Mouse (Mus musculus) left cerebral cortex, adult 11 months (tissue): ENCODE data around the gene Cntn4.
A peak's percentile ranks its signal among the peaks of the same experiment; 100 is the strongest.

Experiments used
- DNase-seq: peaks from one replicate; pipeline ENCODE4 v3.0.0; 2022; ENCODE audit warnings: low spot score

The Cntn4 gene

DNA sequence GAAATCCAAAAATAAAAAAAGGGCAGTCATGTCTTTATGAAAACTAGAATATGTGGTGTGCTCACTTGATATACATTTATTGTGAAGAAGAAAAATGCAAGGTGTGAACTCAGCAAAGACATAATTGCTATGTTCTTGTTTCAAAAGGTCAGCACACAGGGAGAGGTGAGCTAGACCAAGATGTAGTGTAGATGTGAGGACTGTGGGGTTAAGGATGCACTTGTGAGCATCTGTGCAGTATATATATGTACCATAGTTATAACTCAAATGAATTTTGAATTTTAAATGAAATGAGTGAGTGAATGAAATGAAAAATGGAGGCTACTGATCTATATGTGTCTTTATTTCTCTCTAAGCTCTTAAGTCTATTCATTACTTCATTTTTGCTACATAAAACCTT, 401.2 kb downstream of the Cntn4 start:
- DNase-seq = no peak

DNA sequence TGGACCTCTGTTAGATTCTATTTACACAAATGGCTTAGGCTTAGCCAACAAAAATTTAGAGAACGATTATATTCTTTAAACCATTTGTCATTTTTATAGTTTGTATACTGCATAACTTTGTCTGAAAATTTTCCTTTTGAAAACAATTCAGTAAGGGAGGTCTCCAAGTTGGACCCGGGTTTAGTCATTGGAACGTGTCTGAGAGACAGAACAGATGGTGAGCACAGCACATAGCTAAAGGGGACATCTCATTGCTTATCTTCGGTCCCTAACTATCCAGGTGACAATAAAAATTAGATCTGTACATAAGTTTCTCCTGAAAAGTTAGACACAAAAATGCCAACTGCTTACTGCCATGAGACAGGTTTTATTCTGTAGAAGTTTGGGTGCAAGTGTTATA, 420.4 kb downstream of the Cntn4 start:
- no peak for DNase-seq

DNA sequence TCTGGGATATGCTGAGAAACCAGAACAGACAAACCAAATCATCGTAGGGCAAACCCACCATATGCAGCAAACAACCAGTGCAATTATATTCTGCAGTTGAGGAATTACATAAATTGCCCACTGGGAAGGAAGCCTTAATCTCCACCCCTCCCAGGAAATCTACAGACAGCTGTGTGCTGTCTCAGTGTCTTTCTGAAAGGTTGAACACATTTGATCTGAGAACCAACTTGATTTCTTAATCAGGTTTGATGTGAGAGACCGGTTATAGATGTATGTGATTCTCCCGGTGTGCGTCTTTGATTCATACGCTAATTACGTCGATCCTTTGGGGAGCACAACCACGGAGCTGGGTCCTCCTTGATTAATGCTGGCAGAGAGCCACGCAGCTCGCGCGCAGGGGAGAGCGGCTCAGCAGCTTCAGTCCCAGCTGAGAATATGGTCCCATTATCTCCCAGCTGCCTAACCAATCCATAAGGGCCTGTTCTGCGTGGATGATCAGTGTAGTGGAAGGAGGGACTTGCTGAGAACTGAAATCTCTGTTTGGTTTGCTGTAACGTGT, 441.1 kb downstream of the Cntn4 start:
- peak; percentile 35 for DNase-seq

DNA sequence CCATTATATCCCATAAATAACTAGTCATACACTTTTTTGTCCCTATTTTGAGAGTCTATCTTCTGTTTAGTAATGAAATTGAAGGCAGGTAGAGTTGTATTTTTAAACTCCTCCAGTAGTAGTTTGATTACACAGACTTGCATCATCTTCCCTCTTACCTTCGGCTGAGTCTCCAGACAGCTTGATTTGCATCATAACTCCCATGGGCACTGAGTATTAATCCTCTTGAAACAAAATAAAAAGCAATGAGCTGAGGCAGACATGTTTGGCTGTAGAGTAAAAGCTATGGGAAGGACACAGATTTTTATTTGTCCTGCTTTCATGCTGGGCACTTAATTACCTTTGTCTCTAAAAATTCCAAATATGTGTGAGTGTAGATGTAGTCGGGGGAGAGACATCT, 476.1 kb downstream of the Cntn4 start:
- DNase-seq = no peak

DNA sequence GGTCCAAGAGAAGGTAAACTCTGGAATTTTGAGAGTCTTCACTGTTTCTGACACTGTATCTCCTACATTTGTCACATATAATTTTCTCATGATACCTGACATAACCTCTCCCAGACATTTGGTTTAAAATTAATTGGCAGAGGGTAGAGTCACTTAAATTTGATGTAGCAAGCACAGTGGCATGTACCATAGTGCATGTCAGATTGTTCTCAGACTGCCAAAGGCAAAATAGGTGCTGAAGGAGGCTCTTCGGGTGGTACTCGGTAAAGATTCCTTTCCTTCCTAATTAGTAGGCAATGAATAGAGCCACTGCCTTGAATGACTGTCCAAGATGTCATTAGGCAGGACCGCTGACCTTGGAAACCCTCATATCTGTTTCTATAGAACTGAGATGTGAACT, 477.9 kb downstream of the Cntn4 start:
- DNase-seq = no peak

DNA sequence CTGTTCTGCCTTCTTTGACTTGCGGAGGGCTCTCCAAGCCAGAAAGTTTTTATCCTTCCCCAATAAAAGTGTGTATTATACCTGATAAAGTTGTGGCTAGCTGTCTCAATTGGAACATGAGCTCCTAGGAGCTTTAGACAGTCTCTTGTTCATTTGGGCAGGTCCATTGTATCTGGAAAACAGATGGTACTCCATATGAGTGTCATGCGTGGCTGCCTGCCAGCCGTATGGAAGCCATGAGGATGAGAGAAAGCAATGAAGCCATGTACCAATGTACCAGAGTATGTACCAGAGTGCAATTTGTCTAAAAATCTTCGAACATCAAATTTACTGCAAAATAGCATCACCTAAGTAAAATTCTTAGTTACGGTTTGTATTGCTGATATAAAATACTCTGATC, 500.1 kb downstream of the Cntn4 start:
- DNase-seq = no peak

DNA sequence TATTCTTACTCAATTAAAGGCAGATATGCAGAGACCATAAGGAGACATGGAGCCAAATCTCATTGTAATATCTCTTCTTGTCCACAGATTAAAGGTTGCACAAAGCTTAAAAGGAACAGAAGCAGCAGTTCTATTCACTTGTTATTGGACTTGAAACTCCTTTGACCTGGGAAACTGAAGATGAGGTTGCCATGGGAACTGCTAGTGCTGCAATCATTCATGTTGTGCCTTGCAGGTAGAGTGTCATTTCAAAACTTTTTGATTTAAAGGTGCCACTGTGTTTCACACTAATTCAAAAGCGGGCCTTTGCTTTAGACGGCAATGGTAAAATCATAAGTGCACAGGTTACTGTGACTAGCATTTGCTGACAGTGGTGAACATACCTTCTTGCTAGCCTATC, 504.1 kb downstream of the Cntn4 start:
- no peak for DNase-seq

DNA sequence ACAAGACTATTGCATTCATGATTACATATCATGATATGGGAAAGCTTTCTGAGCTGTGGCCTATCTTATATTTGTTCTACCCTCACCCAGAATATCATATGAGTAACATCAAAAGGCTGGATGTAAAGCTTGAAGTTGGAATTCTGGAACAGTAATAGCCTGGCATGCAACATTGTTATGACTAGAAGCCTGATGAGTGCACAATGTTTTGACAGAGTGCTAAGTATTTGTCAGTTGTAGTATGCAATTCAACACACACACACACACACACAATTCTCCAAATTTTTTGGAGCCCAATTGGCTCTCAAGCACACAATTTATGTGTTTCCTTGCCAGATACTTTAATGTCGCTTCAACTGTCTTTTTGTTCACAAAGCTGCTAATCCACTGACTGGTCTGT, 523.5 kb downstream of the Cntn4 start:
- DNase-seq = no peak

DNA sequence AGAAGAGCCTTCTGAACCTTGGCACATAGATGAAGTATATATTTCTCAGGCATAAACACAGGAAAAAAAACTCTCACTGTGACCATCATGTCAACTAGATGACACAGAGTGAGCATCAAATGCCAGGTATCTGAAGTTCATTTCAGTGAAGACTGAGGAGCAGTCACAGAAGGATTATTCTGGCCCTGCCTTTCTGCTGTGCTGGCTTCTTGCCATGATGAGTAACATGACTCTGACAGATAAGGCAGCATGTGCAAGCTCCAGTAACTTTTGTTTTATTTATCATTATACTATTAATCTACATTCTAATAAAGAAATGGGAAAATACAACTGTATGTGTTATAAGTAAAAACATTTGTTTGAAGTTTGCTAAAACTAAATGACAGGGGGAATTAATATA, 529.9 kb downstream of the Cntn4 start:
- DNase-seq = no peak

DNA sequence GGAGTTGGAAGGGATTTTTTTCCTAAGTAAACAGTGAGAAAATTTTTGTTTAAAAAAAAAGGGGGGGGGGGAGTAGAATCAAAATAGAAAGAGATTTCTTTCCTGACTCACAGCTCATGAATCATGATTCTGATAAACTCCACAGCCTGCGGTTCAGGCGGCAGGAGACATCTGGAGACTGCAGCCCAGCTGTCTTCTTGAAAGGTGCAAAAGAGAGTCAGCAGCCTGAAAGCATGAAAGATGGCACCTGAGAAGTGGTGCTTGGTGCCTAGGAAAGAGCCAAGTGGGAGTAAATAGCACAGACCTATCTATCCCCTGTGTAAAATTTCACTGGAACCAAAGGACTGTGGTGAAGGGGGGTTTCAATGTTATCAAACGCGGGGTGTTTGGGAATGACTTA, 535.6 kb downstream of the Cntn4 start:
- peak; percentile 14 for DNase-seq

DNA sequence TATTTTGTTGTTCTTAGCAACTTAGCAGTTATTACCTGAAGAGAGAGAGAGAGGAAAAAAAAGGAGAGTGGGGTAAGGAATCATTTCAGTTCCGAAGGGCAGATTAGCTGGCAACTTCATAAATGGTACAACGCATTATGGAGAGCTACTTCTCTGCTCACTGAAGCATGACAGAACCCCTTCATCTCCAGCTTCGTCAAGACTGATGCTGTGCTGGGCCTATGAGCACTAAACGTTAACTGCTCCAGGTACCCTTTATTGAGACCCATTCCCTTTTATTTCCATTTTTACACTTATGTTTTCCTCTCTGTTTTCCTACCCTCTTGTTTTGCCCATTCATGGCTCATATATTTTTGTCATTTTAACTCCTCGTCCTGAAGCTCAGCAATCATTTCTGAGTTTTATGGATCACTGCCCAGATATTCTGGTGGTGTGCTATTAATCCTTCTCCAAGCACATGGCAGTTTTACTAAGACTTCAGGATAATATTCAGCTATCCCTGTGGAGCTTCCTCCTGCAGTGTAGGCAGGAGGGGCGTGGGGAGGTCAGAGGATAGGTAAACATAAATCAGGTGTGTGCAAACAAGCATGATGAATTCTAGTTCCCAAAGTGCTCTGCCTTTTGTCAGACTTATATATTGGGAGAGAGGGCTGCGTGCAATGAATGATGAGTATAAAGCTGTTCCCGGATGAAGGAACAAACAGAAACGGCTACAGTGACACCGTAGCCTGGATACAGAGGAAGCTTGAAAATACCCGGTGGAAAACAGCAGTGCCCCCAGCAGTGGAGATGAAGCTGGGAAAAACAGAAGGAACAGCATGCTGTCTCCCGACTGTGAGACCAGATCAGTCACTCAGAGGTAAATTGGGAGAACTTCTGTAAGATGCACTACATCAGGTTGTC, 559.8 kb downstream of the Cntn4 start:
- no peak for DNase-seq

DNA sequence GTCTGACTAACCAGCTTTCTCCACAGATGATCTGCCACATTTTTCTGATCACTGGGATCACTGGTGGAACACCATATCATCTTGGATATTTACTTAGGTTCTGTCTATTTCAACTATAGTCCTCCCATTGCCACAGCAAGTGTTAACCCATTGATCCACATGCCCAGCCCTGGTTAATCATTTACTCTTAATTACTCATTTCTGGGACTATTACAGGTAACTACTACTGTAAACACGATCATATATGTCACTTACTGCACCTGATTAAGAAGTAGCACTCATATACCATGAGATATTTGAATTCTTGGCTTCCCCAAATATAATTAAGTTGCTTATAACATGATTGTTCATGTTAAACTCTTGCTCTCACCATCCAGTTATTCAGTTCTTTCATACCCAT, 564.1 kb downstream of the Cntn4 start:
- no peak for DNase-seq

DNA sequence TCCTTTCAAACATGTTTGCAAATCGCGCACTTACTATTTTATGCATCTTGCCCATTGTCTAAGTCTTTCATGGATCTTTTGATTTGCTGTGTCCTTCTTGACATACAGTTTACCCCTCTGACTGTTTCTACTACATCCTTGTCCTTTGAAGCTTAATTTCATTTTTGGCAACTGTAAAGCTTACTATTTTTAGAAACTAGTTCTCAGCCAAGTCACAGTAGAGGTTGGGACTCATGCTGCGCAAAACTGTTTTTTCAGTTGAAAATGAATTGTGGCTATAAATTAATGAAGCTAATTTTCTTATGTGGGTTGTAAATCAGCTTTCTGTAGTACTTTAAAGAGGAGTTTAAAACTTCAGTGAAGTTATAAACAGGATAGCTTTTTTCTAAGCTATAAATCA, 585.9 kb downstream of the Cntn4 start:
- no peak for DNase-seq

DNA sequence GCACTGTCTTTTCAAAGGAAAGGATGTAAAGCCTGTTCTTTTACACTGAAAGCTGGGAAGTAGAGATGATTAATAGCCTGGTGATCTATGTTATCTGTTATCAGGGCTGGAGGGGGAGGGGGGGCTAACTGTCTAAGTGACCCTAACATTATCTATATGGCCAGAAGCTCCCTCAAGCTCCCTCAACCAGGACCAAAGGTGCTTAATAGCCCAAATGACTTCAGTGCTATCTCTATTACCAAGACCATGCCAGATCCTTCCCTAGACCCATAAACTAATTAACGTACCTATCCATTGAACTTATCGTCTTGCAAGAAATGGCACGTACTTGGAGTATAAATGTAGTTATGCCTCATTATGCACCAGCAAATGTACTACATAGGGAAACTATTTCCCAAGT, 588.0 kb downstream of the Cntn4 start:
- no peak for DNase-seq

DNA sequence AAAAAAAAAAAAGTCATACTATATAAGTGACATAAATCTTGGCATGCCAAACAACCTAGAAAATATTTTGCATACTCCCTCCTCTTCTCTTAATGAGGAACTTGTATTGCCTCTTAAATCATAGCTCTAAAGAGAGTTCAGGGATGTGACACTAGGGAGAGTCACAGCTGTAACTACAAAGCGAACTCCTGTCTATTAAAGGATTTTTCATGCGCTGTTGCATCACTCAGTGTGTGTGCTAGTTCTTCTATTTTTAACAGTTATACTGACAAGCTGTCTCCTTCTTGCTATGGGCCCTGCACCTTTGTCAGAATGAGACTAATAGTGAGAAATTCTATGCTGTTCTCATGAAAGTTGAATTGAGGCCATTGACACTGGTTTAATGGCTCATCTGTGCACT, 588.8 kb downstream of the Cntn4 start:
- DNase-seq = no peak

DNA sequence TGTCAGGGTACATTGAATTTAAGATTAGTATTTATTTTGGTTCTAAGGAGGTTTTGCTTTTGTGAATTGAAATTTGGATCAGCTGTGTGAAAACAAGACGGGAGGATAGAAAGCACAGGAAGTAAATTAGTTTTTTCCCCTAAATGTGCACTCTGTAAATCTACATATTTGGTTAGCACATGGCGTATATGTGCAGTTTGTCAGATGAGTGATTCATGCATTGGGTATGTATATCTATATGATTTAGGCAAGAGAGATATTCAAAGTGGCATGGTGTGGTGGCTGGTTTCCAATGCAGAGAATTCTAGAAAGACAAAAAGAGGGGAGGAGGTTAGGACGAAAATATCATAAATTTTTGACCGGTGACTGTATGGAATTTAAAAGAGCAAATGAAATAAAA, 591.3 kb downstream of the Cntn4 start:
- no peak for DNase-seq

DNA sequence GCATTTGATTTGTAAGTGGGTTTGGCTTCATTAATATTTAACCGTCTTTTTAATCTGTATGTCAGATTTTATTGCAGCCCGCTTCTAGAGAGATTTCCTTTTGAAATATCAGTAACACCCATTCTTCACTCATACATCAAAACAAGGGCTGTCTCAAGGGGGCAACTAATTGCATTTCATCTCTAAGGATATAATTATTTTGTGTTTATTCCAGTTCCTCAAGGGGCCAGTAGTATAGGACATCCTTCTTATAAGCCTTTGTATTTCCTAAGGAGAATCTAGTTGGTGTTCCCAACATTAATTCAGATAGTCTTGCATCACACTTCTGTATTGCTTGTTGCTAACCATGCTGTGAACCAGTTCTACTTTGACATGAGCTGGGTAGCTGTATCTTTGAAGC, 599.7 kb downstream of the Cntn4 start:
- no peak for DNase-seq

DNA sequence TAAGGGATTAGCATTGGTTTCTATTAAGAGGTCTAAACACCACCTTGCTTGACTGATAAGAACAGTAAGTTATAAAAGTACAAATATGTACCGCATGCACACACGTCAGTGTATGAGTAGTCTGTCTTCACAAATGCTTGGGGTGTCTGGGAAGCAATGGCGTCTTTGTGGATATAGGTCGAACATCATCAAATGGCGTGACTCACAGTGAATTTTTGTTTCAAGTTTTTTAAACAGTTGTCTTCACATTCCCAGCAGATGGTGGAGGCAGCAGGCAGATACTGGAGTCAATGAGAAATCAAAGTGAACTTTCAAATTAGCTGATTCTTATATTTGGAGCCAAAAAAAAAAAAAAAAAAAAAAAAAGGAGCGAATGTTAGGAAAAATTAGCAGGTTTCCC, 604.2 kb downstream of the Cntn4 start:
- DNase-seq = no peak

DNA sequence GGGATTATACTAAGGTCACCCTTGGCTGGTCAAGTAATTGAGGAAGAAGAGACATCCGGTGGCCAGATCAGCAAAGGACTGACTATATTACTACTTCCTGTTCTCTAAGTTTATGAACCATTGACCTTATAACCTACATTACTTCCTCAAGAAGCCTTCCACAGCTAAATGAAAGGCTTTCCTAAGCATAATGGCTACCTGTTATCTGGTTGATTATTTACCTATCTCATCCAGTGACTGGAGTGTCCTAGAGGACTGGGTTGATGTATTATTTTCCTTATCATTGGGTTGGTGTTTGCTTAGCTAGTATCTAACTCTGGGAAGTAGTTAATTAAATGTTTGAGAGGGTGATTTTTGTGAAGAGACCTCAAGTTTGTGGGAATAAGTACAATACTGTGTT, 606.4 kb downstream of the Cntn4 start:
- no peak for DNase-seq

DNA sequence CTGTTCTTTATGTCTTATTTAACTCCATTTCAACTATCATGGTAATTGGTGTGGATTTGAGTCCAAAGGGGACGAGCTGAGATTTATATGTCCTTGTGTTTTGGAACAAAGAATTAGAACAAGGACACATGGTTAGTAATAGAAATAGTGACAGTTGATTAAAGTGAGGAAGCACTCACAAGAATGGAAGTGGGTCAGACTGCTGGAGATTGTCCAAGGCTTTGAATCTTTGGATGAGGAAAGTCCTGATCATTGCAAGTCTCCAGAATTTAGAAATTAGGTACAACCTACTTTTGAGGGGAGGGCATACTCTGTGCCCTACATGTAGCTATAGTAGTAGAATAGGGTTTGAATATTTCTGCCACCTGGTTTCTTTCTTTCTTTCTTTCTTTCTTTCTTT, 622.0 kb downstream of the Cntn4 start:
- no peak for DNase-seq

DNA sequence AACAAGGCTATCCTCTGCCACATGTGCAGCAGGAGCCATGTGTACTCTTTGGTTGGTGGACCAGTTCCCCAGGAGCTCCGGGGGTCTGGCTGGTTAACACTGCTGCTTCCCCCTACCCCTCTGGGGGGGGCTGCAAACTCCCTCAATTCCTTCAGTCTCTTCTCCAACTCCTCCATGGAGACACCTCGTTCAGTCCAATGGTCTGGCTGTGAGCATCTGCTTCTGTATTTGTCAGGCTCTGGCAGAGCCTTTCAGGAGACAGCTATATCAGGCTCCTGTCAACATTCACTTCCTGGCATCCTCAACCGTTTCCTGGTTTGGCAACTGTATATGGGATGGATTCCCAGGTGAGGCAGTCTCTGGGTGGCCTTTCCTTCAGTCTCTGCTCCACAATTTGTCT, 622.7 kb downstream of the Cntn4 start:
- no peak for DNase-seq

DNA sequence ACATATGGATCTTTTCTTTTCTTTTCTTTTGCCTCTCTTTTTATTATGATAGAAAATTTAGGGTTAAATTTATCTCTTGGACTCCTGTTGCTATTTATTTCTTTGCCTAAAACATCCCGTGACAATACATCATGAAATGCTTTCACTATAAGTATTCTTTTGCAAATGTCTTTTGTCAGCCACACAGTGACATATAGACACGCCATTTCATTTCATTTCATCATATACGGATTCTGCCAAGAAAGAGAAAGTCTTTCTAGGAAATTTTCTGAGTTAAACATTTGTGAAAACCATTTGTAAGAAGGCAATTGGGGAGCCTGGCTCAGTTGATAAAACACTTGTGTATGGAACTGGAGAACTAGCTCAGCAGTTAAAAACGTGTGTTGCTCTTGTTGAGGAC, 625.0 kb downstream of the Cntn4 start:
- no peak for DNase-seq

DNA sequence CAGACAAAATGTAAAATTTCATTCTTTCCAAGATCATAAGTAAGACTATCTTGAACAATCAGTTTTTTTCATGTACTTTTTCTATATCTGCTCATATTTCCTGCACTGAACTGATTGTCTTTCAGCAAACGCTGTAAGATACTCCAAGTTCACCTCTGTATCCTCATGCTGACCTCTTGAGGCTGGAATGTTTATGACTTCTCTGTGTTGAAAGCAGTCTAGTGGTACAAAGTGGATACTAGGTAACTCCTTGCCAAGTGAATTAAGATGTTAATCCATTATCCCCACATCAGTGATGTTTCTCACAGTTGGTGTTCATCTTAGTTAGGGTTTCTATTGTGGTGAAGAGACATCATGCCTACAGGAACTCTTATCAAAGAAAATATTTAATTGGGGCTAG, 651.5 kb downstream of the Cntn4 start:
- no peak for DNase-seq

DNA sequence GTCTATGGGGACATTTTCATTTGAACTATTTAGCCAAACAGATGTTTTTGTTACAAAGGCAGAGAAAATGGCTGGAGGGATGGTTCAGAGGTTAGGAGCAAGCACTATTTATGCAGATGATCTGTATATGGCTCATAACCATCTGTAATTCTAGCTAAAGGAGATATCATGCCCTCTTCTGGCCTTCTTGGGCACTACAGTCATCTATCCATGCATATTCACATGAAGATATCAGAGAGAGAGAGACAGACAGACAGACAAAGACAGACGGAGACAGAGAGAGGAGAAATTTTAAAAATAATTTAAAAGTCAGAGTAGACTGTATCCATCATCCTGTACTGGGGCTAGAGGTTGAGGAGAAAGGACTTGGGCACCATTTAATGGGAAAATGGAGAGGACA, 652.2 kb downstream of the Cntn4 start:
- no peak for DNase-seq
